Mouse (Mus musculus) gastrocnemius, adult 2 months (tissue): ENCODE results near the gene Hdac10. TPM values are rescaled to one million over a fixed set of nuclear protein-coding genes. Genes with fewer than 3 reads are reported as not detected.

Experiments used
- DNase-seq: peaks from one replicate; pipeline ENCODE4 v3.0.0; 2022
- H3K27ac ChIP-seq: fragments of 200-600 bp; 2 replicates; pipeline ENCODE4 v1.8.1; 2022; ENCODE audit warnings: mild to moderate bottlenecking
- H3K4me3 ChIP-seq: fragments of 200-600 bp; 2 replicates; pipeline ENCODE4 v1.8.1; 2022; ENCODE audit warnings: mild to moderate bottlenecking, moderate library complexity
- CTCF ChIP-seq: fragments of 200-600 bp; IDR thresholded peaks from 2 replicates; pipeline ENCODE4 v1.8.1; 2022; ENCODE audit warnings: antibody characterized with exemption, mild to moderate bottlenecking, moderate library complexity
- intact Hi-C: fragments of 180-260 bp; cut with DNase I; formaldehyde crosslinking; loops from one replicate; pipeline ENCODE4 v1.15.1; 2025
- long read RNA-seq, 2 experiments: library from polyadenylated mRNA; stranded (forward); transcript quantifications; one replicate each; pipeline ENCODE4 v2.0.0; 2021
- total RNA-seq, 2 experiments: library from RNA; stranded (reverse); gene quantifications; 2 replicates each; pipeline ENCODE4 v1.2.3; 2021

Gene Hdac10
- 1 to 10 TPM; 5.9 to 6.4 TPM for total RNA-seq
- long read RNA-seq, experiment 1, partial matches to known transcripts: 2 of 14 reads
- long read RNA-seq, experiment 1, other reads (novel, unspliced or antisense): 10 of 14 reads
- long read RNA-seq, experiment 2, partial matches to known transcripts: 1 of 10 reads
- long read RNA-seq, experiment 2, other reads (novel, unspliced or antisense): 5 of 10 reads

DNA sequence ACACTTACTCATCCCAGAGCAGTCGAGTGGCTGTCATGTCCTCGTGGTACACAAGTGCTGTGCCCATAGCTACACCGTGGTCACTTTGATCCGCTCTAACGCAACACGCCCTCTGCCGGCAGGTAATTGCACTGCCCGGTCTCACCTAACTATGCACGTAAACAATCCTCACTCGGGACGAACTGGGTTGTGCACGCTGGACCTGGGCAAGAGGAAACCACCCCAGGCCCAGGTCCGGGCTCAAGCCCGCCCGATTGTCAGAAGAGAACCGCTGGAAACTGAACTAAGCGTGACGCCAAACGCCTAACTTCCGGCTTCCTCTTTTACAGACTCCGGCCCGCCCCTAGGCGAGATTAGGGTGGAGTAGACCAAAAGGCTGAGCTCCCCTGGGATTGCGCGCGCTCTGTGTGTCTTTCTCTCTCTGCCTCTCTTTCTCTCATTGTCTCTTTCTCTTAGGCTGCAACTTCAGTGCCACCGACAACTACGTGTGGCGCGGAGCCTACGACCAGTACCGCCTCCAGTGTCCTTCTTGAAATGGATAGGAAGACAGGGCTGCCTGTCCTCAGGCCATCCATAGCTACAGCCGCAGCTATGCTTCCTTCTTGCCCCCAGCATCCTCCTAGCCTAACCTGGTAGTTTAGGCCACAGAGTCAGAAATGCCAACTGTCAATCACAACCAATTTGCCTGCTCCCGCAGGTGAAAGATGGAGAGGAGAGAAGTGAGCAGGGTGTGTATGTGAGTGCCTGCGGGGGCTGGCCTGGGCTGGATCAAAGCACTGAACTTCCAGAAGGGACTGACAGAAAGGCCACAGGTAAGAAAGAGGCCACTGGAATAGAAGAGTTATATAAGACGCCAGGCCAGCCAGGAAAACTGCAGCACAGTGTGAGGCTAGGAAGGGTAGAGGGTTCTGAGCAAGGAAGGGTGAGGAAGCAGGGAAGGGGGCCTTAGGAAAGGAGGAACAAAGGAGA lies at the start of gene Hdac10:
Hdac10 (minus strand) TSS at position 319 of the 969 bp plus-strand sequence.
- intact Hi-C loops: loop anchor here (5.0 kb wide), 1 partner anchor 84 kb away; the partner anchor contains the start of gene Ppp6r2

DNA sequence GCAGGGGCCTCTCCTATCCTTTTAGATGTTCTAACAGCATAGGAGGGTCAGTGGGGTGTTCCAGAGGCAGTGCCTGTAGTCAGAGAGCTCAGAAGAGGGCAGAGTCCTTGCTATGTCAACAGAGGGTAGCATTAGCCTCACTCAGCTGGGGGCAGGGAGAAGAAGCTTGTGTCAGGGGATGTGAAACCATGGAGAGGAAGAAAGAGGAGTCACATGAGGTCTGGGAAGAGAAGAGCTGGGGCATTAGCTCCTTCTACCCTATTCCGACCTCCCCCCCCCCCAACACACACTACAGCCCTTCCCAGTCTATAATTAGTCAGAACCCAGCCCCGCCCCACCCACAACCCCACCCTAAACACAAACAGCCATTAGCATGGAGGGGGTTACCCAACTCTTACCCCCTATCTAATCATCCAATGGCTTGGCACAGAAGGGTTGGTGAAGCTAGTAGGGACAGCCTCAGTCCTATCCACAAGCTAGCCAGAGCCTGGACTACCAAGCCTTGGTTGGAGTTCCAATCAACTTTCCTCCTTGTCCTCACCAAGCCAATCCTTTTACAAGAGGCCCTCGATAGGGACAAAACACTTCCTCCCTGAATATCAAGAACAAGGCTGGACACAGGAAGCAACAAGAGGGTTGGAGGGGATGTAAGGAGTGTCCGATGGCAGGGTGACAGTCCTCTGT lies 49.2 kb upstream of the Hdac10 start:
- peak overlapping the region; percentile 86 for H3K27ac ChIP-seq
- no peak for DNase-seq
- intact Hi-C loops: no loop called here
- peak overlapping the region; percentile 86 for H3K4me3 ChIP-seq
- no peak for TF ChIP-seq CTCF

More for the DNA sequence above, at the start of gene Hdac10:
- Histone ChIP-seq H3K4me3 (peak within 1 kb of the TSS; percentile 91), H3K27ac (peak within 1 kb of the TSS; percentile 96)
- peak; percentile 91 for TF ChIP-seq CTCF
- DNase-seq: peak; percentile 89

DNA sequence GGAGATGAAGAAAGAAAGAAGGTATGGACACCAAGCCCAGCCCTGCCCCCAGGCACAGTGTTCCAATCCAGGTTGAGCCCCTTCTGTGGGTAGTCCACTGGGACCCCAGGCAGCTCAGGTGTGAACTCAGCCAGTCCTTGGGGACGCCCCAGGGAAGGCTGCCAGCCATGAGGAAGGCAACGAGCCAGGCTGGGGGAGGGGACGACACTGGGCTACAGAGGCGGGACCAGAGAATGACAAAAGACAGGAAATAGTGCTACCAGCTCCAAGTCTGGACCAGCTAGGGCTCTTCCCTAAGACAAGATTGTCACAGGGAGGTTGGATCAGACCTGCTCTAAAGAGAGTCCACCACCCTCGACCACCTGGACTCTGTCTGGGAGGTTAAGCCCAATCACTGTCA lies 48.6 kb upstream of the Hdac10 start:
- no peak for TF ChIP-seq CTCF
- DNase-seq: peak; percentile 71
- H3K27ac ChIP-seq: peak overlapping the region; percentile 86
- H3K4me3 ChIP-seq: peak overlapping the region; percentile 21
- intact Hi-C loops: no loop called here

DNA sequence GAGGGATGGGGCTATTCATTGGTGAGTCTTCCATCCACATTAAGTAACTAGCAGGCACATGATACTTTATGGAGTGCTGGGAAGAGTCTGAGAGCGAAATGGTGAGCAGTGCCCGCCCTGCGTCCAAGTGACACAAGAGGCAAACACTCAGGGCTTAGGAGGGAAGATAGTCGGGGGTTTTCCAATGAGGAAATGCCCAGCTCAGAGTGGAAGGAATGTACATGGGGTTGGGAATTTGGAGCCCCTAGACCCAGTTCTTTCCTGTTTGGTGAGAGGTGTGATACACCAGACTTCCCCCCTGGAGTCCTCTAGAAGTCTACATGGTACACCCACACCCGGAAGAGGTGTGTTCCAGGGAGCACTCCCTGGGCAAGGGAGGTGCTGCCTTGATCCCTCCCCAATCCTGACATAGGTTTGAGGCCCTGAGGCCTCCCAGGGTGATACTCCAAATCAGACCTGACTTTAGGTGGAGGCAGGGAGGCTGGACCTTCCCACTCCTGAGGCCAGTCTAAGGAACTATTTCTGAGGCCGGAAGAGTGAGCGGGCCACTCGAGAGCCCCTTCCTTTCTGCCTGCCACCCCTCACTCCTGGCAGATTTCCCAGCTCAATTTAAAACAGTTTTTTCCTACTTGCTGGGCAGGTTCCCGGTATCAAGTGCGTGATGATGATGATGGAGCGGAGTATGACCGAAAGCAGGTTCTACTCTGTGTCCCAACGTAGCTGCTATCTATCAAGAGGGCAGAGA lies 47.1 kb upstream of the Hdac10 start:
- no peak for DNase-seq
- Histone ChIP-seq H3K4me3 (no peak overlapping the region), H3K27ac (no peak overlapping the region)
- no peak for TF ChIP-seq CTCF
- intact Hi-C loops: no loop called here

DNA sequence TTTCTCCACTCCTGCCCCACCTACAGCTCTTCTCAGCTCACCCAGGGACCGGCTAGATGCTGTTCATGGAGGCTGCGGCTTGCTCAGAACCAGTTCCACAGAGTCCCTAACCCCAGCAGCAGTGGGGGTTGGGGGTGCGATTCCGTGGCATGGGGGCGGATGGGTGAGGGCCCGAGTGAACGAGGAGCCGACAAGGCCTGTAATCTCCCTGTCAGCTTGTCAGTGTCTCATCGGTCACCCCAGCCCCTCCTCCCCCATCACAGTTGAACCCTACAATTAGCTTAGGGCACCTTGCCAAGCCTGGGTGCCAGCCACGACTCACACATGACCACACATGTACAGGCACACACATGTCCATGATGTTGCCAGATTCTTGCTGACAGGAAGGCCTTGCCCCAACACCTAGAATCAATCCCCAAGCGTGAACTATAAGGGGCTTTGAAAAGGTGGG lies 46.4 kb upstream of the Hdac10 start:
- Histone ChIP-seq H3K4me3 (no peak overlapping the region), H3K27ac (no peak overlapping the region)
- intact Hi-C loops: no loop called here
- DNase-seq: no peak
- no peak for TF ChIP-seq CTCF

DNA sequence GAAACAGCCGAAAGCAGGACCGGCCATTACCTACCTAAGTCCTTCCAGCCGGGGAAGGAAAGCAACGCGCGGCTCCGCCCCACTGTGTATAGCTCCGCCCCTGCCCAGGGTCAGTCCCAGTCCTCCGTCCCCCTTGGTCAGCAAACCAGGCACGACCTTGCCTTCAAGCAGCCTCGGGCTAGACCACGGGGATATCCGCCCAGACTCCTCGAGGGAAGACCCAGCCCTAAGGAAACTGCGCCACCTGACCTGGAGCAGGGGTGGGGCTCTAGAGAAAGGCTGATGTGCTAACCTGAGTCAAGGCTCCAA lies 45.4 kb upstream of the Hdac10 start:
- intact Hi-C loops: no loop called here
- Histone ChIP-seq H3K27ac (peak overlapping the region; percentile 80), H3K4me3 (peak overlapping the region; percentile 87)
- peak; percentile 77 for DNase-seq
- TF ChIP-seq CTCF: no peak

DNA sequence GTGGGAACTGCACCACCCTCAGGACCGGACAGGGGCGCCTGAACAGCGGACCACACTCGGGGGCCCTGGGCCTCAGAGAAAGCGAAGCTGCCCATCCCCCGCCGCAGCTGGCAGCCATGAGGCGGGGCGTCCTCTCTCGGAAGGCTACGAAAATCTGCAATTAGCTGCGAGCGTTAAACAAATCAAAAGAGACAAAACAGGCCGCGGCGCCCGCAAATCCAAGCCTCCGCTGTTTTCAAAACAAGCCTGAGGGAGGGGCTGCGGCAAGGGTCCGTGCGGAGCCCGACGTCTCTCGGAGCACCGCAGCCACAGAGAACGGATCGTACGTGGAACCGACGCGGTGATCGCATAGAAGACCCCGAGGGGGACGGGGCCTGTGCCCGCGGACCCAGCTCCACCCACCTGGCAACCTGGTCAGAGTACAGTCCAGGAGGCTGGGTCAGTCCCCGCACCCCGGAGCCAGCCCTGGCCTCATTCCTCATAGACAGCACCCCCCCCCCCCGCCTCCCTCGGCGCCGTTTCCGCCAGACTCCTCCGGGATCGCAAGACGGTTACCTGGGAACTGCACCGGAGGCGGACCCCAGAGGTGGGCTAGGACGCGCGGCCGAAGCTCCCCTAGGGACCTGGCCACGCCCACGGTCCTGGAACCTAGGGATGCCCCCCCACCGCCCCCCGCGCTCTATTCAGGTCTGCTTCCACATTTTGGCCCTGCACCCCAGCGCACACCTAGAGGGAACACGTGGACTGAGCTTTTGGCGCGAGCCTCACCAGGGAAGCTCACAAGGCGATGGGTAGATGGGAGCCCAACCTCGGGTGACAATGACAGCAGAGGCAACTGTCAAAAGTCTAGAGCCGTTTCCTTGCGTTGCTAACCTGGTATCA lies 44.8 kb upstream of the Hdac10 start:
- Histone ChIP-seq H3K27ac (peak overlapping the region; percentile 80), H3K4me3 (peak overlapping the region; percentile 87)
- intact Hi-C loops: no loop called here
- peak; percentile 54 for DNase-seq
- TF ChIP-seq CTCF: no peak

DNA sequence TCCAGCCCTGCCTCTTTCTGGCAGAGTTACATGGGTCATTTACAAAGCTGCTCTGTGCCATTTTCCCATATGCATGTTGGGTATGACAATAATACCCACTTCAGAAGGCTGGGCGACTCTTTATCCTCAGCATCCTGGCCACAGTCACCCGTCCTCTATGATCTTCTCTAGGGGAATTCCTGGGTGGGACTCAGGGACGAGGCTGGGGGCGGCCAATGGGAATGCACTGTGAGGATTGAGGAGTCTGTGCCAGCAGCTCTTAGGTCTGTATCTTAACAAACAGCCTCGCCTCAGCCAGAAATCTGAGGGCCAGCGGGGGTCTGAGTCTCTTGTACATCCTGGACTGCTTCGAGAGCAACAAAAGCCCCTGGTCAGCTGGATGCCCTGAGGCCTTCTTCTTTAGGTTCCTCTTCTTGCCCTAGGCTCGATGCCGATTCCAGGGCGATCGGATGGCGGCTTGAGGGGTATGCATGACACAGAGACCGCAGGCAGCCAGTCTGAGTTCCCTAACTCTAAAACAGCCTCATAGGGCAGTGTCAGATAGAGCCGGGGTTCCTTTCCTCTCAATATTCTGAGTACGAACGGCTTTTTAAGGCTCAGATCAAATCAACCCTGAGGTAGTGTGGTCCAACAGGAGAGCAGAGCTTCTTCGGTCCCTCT lies 43.9 kb upstream of the Hdac10 start:
- Histone ChIP-seq H3K27ac (peak overlapping the region; percentile 80), H3K4me3 (peak overlapping the region; percentile 87)
- intact Hi-C loops: no loop called here
- TF ChIP-seq CTCF: no peak
- no peak for DNase-seq

DNA sequence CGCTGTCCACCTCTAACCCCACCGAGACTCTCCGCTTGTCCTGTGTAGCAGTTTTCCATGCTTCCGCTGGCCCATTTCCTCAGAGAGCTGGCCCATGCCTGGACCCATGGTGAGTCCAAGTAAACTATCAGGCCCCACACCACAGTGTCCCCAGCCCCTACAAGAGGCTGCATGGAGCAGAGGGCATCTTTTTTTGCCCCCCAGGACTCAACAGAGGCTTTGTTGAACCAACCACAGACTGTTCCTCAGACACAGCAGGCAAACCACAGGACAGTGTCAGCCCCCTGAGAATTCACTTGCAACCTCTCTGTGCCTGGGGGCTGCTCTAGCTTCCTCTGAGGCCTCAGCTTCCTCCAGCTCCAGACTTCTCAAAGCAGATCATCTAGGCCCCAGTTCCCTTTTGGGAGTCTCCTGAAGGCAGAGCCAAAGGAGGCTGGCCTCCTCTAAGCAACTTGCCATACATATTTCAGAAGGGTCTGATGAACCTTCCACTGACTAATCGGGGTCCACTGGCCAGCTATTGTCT lies 43.1 kb upstream of the Hdac10 start:
- intact Hi-C loops: no loop called here
- DNase-seq: no peak
- no peak for TF ChIP-seq CTCF
- H3K4me3 ChIP-seq: no peak overlapping the region
- no peak overlapping the region for H3K27ac ChIP-seq

DNA sequence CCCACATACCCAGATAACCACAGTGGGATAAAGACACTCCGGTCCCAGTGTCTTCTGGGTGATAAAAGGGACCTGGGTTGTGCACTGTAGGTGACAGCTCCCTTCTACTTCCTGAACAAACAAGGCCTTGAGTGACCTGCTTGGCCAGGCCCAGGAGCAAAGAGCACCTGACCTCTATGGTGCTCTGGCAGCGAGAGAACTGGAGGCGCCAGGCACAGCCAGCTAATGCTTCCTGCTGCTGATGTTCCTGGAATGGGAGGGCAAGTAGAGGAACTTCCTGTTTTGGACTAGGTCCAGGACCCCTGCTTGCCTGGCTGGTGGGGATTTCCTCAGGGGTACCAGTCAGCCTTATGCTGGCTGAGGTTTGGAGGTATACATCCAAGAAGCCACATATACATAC lies 41.6 kb upstream of the Hdac10 start:
- no peak for DNase-seq
- Histone ChIP-seq H3K27ac (peak overlapping the region; percentile 72), H3K4me3 (peak overlapping the region; percentile 42; the same call in 1 of the 2 replicates)
- intact Hi-C loops: no loop called here
- no peak for TF ChIP-seq CTCF

DNA sequence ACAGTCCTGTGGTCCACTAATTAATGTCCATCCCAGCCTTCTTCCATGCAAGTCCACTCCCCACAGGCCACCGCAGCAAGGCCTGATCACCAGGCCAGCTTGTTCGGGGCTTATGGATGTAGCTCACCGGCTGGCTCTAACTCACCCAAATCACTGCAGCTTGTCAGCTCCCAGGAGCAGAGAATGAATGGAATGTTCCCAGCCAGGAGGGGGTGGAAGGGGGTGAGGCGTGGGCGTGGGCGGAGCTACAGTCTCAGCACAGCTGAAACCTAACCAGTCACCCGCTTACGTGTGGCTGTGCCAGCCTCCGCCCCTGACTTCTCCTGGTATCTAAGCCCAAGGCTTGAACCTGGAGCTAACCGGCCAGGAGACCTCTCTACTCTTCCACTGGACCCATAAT lies 40.9 kb upstream of the Hdac10 start:
- intact Hi-C loops: no loop called here
- peak overlapping the region; percentile 72 for H3K27ac ChIP-seq
- no peak for TF ChIP-seq CTCF
- peak; percentile 85 for DNase-seq
- H3K4me3 ChIP-seq: peak overlapping the region; percentile 42
